Mouse (Mus musculus): Measurements from ENCODE around the gene Lhfpl4.

Lhfpl4 gene

DNA sequence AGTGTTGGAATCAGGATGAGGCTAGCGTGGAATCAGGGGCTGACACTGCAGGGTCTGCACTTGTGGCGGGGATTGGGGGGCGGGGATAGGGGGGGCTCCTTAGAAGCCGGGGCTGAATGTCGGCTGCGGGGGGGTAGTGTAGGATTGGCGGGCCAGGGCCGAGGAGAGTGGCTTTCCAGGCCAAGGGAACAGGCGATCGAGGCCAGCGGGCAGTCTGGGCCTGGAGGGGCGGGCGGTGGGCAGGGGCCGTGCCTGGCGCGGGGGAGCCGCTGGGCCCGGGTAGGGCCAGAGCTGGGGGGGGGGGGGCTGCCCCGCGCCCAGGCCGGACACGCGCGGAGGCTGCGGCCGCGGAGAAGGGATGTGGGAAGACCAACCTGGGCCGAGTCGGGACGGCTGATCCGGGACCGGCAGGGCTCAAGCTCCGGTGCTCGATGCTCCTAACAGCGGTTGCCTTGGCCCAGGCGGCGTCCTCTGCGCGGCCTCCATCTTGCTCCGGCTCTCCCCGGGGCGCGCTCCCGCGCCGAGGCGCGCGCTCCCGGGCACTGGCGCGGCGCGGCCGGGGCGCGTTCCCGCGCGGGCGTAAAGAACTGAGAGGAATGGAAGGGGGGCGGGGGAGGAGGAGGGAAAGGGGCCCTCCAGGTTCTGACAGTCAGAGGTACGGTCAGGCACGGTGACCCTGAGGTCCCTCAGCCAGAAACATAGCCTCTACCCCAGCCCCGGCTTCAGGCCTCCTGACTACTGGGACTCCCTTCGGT lies at the start of gene Lhfpl4:
Gene Lhfpl4, minus strand, starts transcription at position 544 of the 755 bp plus-strand sequence.
- DNase-seq (ENCODE audit: low spot score in 2 of 2), result peak; percentile 61 to 68

DNA sequence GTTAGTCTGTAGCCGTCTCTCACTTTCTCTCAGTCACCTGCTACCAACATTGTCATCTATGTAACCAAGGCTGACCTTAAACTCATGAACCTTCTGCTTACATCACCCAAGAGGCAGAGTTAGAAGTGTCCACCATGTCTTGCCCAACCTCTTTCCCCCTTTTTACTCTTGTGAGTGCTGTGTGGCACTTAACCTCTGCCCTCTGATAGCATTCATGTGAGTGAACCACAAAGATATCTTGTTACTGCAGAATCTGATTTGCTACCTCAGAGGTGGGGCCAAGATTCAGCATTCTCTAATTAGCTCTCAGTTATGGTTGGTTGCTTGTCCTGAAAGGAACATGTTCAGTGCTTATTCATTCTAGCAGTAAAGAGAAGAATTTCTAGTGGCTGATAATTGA lies 47.6 kb upstream of the Lhfpl4 start:
- DNase-seq (ENCODE audit: low spot score in 2 of 2), result no peak

DNA sequence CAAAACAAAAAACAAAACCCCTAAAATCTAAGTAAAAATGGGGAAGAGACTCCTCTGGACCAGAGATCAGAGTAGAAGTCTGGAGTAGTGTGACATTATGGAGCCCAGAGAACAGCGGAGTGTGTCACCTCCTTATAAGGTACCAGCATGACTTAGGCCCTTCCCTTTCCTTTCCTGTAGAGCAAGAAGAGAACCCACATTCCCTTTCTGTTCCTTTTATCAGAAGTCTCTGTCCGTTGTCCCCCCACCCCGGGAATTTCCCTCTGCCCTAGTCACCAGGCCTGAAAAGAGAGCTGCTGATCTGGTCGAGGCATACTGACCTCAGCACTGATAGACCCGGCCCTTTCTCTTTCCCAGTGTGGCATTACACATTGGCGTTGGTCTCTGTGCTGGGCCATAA lies 43.3 kb upstream of the Lhfpl4 start:
- DNase-seq (ENCODE audit: low spot score in 2 of 2), result no peak

DNA sequence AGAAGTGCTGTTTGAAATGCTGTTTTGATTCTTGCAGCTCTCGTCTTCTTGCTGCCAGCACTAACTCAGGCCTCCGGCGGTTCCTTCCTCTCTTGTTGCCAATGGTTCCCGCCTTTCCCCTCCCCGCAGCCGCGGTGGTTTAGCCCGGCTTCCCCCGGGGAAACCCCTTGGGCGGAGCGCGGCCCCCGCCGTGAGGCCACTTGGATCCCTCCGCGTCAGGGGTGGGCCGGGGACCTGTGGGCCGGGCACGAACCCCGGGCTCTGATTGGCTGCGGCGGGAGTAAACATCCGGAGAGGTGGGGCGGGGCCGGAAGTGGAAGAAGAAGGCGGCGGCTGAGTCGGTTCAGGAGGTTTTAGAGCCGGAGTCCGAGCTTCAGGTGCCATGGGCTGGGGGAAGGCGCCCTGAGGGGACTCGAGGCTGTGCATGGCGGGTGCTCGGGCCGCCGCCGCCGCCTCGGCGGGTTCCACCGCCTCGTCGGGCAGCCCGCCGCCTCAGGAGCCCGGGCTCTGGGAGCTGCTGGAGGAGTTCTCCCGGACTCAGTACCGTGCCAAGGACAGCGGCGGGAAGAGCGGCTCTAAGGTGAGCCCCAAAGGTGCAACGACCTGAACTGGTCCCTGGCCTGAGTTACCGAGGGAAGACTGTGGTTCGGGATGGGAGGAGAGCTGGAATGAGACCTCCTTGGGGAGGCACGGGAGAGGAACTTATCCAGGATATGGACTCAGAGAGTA lies 42.5 kb upstream of the Lhfpl4 start, which contains the start of gene Mtmr14:
Gene Mtmr14, plus strand, starts transcription at position 302 of the 729 bp plus-strand sequence.
- peak; percentile 98 to 99 for DNase-seq (ENCODE audit: low spot score in 2 of 2)

DNA sequence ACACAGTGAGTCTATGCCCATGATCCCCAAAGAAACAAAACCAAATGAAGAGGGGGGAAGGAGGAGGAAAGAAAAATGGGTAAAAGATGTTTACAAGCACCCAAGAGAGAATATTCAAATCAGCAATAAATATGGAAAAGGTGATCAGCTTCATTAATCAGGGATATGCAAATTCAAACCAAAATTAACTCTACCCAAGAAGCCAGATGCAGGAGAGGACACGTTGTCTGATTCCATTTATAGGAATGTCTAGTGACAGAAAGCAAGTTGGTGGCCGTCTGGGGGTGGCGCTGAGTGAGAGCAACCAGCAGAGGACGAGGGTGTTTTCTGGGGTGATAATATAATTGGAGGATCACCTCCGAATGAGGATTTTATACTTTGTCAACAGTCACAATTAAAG lies 40.0 kb upstream of the Lhfpl4 start:
- peak; percentile 3 to 14 for DNase-seq (ENCODE audit: low spot score in 2 of 2)

DNA sequence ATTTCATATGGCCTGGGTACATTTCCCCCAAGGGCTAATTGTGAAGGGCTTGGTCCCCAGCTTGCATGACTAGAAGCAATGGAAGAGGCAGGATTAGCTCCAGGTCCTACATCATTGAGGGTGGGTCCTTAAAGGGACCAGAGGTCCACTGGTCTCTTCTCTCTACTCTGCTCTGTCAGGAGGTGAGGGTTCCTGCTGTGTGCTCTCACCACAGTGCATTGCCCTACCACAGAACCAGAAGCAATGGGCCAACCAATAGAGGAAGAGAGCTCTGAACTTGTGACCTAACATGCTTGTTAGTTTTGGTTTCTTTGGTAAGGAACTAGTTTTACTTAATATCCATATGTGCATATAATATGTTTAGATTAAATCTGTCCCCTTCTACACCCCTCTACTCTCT lies 31.5 kb upstream of the Lhfpl4 start:
- DNase-seq (ENCODE audit: low spot score in 2 of 2), result no peak

DNA sequence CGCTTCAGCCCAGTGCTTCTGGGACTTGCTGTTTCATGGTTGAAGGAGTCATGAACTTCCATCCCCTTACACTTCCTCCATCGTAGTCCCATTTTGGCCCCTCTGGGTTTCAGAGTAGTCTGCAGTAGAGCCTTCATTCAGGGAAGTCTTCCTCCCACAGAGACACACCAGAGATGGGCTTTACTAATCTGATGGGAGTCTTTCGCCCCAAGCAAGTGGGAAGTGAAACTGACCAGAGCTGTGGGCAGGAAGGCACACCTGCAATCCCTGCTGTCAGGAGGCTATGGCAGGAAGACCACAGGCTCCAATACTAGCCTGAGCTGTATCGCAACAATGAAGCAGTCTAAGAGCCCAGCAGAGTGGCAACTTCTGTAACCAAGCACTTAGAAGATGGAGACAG lies 30.6 kb upstream of the Lhfpl4 start:
- no peak for DNase-seq (ENCODE audit: low spot score in 2 of 2)

DNA sequence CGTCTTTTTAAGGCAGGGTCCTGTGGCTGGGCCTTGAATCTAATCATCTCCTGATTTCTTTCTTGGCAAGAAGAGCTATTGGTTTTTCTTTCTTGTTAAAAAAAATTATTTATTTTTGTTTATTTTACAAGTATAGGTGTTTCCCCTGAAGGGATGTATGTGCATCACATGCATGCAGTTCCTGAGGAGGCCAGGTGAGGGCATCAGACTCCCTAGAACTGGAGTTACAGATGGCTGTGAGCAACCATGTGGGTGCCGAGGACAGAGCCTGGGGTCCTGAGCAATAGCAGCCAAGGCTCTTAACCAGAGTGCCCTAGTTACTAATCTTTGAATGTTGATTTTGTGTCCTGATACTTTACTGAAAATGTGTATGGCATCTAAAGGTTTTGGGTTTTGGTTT lies 21.1 kb upstream of the Lhfpl4 start:
- no peak for DNase-seq (ENCODE audit: low spot score in 2 of 2)

DNA sequence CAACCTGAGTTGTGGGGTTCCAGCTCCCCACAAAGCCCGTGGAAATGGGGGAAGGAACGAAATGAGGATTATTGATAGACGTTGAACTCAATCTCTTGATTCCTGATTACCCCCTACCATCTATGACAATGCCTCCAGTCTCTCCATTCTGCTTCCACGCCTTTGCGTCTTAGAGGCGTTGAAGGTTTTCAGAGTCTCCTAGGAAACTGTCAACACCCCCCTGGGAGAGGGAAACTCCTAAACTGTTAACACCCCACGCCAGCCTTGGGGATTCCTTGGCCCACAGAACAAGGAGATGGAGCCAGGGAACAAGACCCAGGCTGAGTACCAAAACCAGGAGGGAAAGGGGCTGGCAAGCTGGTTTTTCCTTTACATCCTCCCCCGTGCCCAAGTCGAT lies 410 bp upstream of the Lhfpl4 start:
- DNase-seq (ENCODE audit: low spot score in 2 of 2), result peak in 1 of 2 experiments; percentile 40

DNA sequence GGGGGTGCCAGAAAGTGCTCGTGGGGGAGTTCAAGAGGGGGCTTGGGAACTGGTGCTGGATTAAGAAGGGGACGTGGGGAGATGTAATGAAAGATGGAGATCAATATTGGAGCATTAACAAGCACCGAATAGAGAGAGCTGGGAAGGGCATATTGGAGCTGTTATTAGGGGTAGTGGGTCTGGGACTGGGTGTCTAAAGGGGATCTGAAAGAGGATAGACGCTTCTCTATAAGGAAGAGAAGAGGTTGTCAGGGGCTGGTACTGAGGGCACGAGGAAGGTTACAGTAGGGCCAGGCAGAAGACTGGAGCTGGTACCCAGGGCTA lies 705 bp downstream of the Lhfpl4 start:
- DNase-seq (ENCODE audit: low spot score in 2 of 2), result no peak

DNA sequence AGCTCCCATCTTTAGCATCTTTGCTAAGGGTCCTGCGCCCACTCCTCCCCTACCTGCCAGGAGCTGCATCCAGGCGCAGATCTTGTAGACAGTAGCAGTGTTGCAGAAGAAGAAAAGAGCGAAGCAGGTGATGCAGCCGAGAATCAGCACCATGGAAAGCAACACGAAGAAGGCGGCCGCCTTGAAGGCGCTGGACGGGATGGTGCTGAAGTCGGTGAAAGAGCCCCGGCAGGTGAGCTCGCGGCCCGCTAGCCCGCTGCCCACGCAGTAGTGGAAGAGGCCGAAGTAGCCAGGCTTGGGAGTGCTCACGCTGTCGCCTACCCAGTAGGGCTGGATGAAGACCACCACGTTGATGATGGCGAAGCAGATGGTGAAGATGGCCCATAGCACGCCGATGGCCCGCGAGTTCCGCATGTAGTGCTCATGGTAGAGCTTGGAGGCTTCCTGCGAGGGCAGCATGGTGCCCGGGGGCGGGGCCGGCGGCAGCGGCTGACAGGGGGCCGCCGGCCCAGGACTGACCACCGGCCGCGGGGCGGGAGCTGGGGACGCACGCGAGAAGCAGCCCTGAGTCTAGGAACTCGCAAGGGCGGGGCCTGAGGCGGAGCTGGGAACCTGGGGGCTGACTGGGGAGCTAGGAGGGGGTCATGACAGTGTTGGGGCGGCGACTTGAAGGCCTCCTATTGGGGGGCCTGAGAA lies 1.3 kb downstream of the Lhfpl4 start:
- DNase-seq (ENCODE audit: low spot score in 2 of 2), result peak; percentile 30 to 35

DNA sequence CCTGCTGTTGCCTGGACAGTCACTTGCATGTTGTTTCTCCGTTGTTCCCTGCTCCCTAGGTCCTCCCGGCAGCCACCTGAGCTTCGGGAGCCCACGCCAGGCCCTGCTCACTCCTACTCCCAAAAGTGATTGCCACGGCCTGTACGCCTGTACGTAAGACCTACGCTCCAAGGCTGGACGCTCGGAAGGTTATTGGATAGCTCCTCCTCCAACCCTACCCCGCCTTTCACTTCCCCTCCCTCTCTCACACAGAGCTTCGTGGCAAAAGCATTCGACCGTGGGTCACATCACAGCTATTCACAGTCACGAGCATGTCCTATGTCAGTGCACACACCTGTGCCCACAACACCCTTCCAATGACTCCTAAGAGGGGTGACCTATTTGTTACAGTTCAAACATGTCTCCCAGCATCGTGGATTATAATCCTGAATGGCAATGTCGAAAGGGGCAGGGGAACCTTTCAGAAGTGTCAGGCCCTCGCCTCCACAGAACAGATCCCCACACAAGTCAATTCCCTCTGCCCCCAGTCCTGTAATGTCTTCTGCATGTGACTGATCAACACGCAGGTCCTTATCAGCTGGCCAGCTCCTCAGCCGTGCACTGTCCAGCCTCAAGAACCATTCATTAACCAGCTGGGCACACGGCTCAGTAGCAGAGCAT lies 10.2 kb downstream of the Lhfpl4 start:
- no peak for DNase-seq (ENCODE audit: low spot score in 2 of 2)

DNA sequence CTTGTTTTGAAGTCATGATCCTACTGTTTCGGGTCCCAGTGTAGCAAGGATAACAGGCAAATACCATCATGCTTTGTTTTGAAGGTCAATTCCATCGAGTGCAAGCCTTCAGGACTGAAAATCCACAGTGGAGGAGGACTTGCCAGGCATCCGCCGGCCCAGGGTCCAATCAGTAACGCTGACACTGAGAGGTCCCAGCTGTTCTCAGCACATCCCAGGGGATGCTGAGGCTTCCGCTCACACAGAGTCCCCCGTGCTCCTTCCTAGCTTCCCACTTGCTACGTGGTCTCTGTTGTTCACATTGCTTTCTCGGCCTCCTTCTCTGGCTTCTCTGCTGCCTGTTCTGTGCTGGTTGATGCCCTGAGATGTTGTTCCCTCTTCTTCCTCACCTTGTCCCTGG lies 11.0 kb downstream of the Lhfpl4 start:
- DNase-seq (ENCODE audit: low spot score in 2 of 2), result no peak

DNA sequence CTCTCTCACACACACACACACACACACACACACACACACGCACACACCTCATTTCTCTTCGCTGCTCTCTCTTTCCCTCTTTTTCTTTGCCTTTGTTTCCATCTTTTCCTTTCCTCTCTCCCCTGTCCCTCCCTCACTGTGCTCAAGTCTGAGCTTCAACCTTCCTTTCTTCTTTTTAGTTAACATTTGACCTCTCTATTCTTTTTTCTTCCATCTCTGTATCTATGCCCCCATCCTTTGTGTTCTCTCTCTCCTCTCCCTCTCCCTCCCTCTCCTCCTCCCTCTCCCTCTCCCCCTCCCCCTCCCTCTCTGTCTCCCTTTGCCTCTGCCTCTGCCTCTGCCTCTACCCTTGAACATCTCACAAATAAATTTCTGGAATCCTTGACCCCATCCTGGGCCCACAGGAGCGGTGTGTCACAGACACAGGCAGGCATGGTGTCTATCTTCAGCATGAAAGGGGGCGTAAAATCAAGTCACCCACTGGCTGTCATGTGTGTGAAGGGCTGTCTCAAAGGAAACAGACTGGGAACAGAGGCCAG lies 15.9 kb downstream of the Lhfpl4 start:
- DNase-seq (ENCODE audit: low spot score in 2 of 2), result no peak

DNA sequence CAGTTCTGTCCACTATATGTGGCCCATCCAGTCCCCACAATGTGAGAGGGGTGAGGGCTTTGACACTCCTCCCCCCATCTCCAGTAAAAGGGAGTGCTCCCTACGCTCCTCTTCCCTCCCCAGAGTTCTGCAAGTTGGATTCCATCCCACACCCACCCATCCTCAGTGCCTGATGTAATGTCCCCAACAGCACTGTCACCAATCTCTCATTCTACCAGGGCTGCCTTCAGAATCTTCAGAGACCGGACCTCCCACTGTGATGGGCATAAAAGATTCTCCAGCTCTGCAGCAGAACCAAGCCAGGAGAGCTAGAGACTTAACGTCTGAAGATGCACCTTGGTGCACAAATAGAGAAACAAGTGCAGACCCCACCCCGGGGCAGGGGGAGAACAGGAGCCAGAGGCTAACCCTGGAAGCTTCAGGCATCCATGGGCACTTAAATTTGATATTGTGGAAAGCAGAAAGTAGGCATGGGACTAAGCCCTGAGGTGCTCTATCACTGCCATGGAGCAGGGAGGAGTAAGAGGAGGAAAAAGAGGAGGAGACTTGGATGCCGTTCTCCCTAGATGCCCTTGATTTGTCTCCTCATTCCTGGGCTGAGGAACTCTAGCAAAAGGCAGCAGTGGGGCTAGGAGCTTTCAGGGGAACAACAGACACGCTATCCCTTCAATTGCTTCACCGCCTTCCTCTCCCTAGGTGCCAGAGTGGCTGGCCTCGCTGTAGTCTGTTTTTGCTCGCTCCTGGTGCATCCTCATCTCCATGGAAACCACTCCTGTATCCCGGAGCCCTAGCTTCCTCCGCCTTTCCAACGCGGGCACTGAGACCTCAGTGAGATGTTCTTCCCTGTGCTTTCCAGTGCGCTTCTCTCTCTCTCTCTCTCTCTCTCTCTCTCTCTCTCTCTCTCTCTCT lies 16.6 kb downstream of the Lhfpl4 start:
- DNase-seq (ENCODE audit: low spot score in 2 of 2), result peak; percentile 68 to 76

DNA sequence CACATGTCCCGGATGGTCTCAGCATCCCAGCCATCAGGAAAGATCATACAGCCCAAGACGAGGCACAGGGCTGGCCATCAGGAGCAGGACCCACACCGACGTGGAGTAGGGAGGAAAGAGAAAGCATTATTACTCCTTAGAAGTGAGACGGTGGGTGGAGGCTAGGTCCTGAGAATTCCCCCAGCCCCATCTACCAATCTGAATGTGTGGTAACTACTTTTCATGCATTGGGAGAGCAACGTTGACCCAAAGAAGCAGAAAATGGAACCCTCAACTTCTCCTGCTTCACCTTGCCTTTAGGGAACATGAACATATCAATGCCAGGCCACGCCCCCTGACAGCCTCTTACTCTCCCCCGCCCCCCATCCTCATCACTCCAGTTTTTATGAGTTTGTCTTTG lies 18.6 kb downstream of the Lhfpl4 start:
- no peak for DNase-seq (ENCODE audit: low spot score in 2 of 2)

DNA sequence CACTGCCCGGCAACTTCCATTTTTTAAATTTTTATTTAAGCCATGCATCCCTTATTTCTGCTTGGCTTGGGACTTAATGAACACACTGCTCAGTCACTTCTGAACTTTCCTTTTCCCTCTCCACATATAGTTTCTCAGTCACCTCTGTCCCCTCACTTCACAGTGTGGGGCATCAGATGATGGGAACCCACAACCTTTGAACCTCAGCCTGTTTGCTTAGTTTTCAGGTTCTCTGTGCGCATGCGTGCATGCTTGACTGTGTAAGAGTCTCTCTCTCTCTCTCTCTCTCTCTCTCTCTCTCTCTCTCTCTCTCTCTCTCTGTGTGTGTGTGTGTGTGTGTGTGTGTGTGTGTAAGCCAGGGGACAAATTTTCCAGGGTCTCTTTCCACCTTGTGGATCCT lies 19.7 kb downstream of the Lhfpl4 start:
- DNase-seq (ENCODE audit: low spot score in 2 of 2), result no peak

DNA sequence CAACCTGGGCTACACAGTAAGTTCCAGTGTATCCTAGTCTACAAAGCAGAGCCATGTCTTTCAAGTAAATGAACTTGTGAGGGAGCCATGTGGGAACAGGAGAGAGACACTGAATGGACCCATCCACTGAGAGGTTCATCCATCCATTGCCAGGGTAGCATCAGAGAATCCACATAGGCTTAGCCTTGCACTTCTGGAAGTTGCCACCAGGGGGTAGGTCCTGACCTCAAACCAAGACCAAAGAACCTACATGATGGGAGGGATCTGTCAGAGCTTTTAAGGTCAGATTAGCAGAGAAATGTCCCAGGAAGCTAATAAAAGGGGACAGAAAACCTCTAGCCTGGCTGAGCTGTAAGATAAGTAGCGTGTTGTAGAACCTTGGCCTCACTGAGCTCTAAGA lies 22.6 kb downstream of the Lhfpl4 start:
- peak; percentile 59 to 64 for DNase-seq (ENCODE audit: low spot score in 2 of 2)

DNA sequence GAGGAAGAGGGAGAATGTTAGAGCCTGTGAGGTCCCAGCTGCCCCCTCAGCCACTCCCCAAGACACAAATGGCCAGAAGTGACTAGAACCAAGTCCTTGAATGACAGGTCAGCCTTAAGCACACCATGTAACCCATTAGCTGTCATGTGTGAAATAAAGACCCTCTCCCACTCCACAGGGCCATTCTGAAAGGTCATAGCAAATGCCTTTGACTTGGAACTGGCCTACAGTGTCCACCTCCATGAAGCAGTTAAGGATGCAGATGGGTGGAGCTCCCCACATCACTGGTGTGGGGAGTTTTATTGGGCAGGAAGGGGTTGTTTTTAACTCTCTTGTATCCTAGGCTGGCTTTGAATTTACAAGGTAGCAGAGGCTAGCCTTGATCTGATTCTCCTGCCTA lies 23.2 kb downstream of the Lhfpl4 start:
- DNase-seq (ENCODE audit: low spot score in 2 of 2), result no peak

DNA sequence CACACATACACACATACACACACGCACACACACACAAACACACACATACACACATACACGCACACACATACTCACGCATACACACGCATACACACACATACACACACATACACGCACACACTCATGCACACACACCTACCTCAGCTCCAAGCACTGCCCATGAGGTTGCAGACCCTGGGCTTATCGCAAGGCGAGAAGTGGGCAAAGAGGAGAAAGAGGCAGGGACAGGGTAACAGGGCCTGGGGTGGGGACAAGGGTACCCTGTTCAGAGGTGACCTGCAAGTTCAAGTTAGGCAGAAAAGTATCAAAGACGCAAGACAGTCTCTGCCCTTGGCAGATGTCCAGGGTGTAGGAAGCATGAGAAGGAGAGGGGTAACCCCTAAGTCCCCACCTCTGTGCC lies 24.5 kb downstream of the Lhfpl4 start:
- DNase-seq (ENCODE audit: low spot score in 2 of 2), result no peak

DNA sequence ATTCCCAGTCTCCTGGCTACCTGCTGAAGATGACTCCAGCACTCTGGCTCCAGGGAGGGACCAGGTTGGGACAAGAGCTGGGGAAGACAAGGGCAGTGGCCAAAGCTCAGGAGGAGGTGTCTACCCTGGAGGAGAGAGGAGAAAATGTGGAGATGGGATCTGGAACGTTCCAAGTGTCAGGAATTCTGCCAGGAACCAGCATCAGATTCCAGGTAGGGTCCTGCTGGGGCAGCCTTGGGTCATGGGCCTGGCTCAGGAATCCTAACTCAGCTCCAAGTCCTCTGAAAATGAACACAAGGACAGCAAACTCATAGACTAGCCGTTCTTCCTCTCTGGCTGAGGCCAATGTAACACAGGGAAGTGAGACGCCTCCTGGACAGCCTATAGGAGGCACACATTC lies 25.3 kb downstream of the Lhfpl4 start:
- DNase-seq (ENCODE audit: low spot score in 2 of 2), result no peak
